Mouse (Mus musculus): ENCODE results near the gene Ccdc194.

Ccdc194 gene

GRCm38 (mm10) chr8:71525226-71526050 lies at the start of gene Ccdc194:
Gene Ccdc194, minus strand, starts transcription at chr8:71525711.
- DNase-seq = no peak

- DNase-seq = no peak
Measured at GRCm38 (mm10) chr8:71575020-71575419, 49.5 kb upstream of the Ccdc194 start.

DNA sequence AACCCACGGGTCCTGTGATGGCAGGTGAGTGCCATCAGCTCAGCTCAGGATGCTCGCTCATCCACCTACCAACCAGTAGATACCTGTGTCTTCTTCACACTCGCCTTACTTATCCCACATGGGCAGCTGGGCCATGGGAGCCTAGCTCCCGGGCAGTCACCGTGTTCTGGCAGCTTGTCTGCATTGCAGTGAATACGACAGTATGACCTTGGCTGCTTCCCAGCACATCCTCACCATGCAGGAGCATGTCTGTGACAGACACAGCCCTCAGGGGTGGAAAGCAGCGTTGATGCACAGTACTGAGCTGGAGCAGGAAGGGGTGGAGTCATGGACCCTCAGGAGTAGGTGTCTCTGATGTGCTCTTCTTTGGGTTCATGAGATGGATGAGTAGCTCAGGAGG lies 48.9 kb upstream of the Ccdc194 start:
- peak in 1 of 2 experiments; percentile 26 for DNase-seq

GRCm38 (mm10) chr8:71572847-71573633 lies 47.5 kb upstream of the Ccdc194 start:
- DNase-seq = peak; percentile 64 to 69

DNA sequence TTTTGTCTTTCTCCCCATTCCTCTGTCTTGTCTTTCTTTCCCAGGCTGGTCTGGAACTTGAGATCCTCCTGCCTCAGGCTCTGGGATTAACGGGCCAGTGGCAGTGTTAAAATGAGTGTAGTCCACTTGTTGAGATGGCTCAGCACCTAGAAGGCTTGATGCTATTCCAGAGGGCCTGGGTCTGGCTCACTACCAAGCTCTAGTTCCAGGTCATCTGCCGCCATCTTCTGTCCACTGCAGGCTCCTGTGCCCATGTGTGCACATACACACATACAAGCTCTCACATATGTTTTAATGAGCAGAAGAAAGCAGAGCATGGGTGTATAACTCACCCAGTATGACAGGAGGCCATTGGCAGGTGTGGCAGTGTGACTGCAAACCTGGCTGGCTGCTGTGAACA lies 46.6 kb upstream of the Ccdc194 start:
- DNase-seq = peak; percentile 31 to 36

DNA sequence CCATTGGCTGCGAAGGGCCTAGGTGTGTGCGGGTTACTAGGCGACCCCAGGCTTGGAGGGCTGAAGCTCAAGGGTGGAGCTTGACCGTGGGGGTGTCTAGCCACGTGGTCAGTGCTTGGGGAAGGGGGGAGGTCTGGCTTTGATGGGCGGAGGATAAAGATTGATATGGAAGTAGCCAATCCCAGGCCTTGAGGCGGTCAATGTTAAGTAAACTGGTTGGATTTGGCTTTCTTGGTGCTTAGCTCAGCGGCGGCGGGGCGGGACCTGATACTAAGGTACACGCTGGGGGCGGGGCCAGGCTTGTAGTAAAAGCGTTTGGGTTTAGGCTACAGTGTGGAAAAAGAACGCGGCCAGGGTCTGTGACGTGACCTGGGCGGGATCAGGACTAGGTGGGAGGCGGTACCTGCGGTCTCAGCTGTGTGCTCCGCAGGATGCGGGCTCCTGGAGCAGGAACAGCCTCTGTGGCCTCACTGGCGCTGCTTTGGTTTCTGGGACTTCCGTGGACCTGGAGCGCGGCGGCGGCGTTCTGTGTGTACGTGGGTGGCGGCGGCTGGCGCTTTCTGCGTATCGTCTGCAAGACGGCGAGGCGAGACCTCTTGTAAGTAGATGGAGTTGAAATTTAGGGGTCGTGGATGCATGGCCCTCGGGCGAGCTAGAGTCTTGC lies 44.9 kb upstream of the Ccdc194 start:
- peak; percentile 96 to 98 for DNase-seq

GRCm38 (mm10) chr8:71569366-71570290 lies 44.1 kb upstream of the Ccdc194 start:
- DNase-seq = peak; percentile 94 to 96

- peak in 1 of 2 experiments; percentile 29 for DNase-seq
Measured at GRCm38 (mm10) chr8:71568941-71569340, 43.4 kb upstream of the Ccdc194 start.

DNA sequence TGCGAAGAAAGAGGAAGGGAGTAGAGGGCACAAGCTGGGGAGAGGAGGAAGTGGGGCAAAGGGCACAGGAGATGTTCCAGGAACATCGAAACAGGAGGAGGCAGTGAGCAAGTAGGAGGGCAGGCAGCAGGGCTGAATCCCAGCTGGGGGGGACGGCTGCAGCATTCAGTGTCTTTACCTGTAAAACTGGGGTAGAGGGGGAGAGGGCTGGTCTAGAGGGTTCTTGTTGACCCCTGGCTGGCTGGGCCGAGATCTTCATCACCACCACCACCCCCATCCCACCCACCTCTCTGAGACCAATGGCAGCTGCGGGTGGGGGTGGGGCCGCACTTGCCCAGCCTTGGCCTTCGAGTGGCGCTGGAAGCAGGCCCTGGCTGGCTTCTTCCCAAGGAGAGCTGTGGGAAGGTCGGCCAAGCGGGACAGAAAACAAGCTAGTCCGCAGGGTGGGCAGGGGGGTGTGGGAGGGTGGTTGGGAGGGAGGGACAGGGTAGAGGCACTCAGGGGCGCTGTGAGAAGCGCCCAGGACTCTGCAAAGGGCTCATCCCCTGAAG lies 43.0 kb upstream of the Ccdc194 start, which contains the start of gene Slc27a1:
Slc27a1 (plus strand) TSS at position 496 of the 551 bp plus-strand sequence.
- peak; percentile 61 to 64 for DNase-seq

- no peak for DNase-seq
Measured at GRCm38 (mm10) chr8:71567587-71567986, 42.1 kb upstream of the Ccdc194 start.

GRCm38 (mm10) chr8:71566501-71566900 lies 41.0 kb upstream of the Ccdc194 start, which contains the start of gene Nxnl1:
Gene Nxnl1, minus strand, starts transcription at chr8:71566601.
- DNase-seq = no peak

DNA sequence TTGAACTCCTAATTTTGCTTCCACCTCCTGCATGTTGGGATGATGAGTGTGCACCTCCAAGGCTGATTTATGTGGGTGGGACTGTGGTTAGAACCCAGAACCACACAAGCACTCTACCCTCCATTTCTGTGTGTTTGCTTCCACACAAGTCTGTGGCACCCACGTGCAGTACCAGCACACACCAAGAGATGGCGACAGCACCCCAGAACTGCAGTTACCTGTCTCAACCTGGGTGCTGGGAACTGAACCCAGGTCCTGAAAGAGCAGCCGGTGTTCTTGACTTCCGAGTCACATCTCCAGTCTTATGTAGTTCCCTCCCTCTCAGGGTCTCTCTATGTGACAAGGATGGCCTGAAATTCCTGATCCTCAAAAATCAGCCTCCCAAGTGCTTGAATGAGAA lies 38.5 kb upstream of the Ccdc194 start:
- DNase-seq = no peak

DNA sequence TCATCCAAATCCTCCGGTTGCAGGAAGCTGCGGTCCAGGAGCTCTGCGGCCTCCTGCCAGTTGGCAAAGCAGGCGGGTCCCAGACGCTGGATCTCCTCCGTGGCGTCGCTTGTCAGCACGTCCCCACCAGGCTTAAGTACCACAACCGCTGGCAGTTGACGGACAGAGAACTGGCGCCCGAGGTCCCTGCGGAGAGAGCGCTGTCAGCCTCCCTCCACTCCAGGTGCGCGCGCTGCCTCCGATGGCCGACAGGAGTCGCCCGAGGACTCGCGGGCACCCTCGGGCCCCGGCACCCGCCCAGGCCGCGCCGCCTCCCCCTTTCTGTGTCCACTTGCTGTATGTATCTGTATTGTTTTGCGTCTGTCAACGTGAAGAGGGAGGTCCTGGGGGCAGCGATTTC lies 37.2 kb upstream of the Ccdc194 start:
- DNase-seq = peak; percentile 83 to 90

DNA sequence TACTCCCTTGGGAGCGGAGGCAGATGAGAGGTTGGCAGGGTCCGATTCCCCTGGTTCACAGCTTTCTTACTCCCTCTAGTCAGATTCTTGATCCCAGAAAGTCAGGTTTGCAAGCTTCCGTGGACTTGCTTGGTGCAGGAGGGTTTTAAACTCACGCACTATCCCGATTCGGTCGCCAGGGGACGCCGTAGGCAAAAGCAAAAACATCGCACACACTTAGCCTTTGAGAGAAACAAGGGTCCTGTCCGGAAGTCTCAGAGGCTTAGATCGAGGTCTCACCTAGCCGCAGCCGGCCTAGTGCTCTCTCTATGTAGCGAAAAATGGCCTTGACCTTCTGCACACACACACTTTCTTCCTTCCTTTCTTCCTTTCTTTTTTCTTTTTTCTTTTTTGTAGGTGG lies 35.9 kb upstream of the Ccdc194 start:
- peak; percentile 49 to 73 for DNase-seq

DNA sequence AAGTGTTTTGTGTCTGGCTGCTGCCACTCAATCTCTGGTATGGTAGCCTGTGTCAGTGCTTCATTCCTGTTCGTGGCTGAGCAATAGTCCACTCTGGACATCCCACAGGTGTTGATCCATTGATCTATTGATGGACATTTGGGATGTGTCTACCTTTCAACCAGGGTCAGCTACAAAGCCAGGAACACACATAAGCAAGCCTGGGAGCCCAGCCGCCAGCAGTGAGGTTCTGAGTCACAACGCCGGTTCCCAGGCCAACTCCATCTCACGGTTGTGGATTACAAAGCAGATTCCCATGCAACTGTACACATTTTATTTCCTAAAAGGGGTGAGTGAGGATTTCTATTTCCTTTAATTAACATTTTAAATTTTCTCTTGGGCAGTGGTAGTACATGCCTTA lies 35.3 kb upstream of the Ccdc194 start:
- DNase-seq = no peak

- no peak for DNase-seq
Measured at GRCm38 (mm10) chr8:71560071-71560470, 34.6 kb upstream of the Ccdc194 start.

- peak in 1 of 2 experiments; percentile 26 for DNase-seq
Measured at GRCm38 (mm10) chr8:71558958-71559690, 33.6 kb upstream of the Ccdc194 start.

DNA sequence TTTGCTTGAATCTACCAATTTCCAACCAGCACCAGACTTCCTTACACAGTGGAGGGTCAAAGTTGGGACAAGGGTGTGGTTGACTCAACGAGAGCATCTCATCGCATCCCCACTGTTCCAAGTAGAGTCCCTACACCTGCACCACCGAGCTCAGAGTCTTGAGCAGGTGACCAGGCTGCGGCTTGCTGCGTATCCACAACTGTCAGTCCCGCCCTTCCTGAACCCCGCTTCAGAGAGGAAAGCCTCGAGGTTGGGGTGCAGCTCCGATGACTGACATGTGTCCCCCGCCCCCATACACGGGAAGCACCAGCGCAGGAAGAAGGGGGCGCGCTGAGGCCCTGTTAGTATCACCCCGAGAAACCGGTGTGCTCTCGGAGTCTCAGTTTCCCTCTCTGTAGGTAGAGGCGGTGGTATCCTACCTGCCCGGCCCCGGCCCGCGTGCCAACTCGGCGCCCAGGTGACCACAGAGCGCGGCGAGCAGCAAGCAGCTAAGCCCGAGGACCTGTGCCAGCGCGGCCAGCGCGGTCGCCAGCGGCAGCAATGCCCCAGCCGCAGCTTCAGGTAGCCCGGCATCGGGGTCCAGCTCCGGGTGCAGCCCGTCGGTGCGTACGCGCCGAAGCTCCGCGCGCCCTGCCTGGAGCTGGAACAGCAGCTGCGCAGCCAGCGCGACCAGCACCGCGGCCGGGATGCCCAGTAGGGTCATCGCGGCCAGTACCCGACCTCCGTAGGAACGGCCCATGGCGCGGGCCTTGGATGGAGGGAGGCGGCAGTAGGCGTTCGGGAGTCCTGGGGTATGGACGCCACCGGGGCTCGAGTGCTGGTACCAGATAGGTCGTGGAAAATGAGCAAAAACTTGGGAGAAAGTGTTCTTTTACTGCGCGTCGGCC lies 32.8 kb upstream of the Ccdc194 start, which contains the start of gene Tmem221:
Tmem221 (minus strand) TSS at position 801 of the 887 bp plus-strand sequence.
- no peak for DNase-seq

GRCm38 (mm10) chr8:71554644-71555043 lies 29.1 kb upstream of the Ccdc194 start:
- no peak for DNase-seq

DNA sequence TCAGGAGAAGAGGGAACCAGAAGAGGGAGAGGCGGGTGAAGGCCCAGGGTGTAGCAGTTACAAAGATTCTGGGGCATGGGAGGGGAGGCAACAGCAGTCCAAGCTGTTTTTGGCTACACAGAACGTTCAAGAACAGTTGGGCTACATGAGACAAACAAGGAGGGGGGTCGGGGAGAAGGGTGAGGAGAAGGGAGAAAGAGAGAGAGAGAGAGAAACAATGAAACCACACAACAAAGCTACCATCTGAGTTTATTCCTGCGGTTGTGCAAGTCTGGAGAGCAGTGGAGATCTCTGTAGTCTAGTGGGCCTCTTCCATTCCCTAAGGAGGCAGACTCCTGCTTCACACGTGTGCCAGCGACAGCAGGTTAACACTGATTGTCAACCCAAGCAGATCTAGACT lies 28.5 kb upstream of the Ccdc194 start:
- no peak for DNase-seq
